Mouse (Mus musculus) G1E (cell line): ENCODE data around the gene Rere.

Experiments
- CTCF ChIP-seq: IDR thresholded peaks from 2 replicates; pipeline ENCODE4 v1.5.1; 2012; ENCODE audit warnings: low read depth, low read length, inconsistent platforms, mixed read lengths
- GATA1 ChIP-seq: IDR thresholded peaks from 2 replicates; pipeline ENCODE4 v1.6.1; 2012; ENCODE audit warnings: borderline replicate concordance, low read length, inconsistent platforms, mixed read lengths

GRCm38 (mm10) chr4:150441931-150442330, 160.5 kb downstream of the Rere start:
- TF ChIP-seq GATA1: no peak
- TF ChIP-seq CTCF: no peak
